Mouse (Mus musculus) neural tube, embryonic 11.5 days (tissue): ENCODE results near the gene Pde4d. TPM values are rescaled to one million over a fixed set of nuclear protein-coding genes. Genes with fewer than 3 reads are reported as not detected.

Experiments used
- ATAC-seq: fragments of 200-750 bp; cut with Nextera tagmentation; 2 replicates; pipeline ENCODE4 v1.8.0; 2017; ENCODE audit warnings: moderate number of reproducible peaks, mild to moderate bottlenecking, moderate TSS enrichment, moderate library complexity; ENCODE audit not compliant: insufficient read depth, low FRiP score, low TSS enrichment
- DNase-seq: peaks from one replicate; pipeline ENCODE4 v3.0.0-alpha.2; 2015; ENCODE audit warnings: low spot score
- H3K27ac ChIP-seq: fragments of 300-500 bp; sonication (generic); 2 replicates; pipeline ENCODE4 v1.5.1; 2014; ENCODE audit warnings: low read depth, mild to moderate bottlenecking, low read length
- H3K27me3 ChIP-seq: fragments of 300-500 bp; sonication (generic); 2 replicates; pipeline ENCODE4 v1.6.1; 2014; ENCODE audit warnings: mild to moderate bottlenecking, low read length, mixed read lengths; ENCODE audit not compliant: control insufficient read depth, insufficient read depth
- H3K36me3 ChIP-seq: fragments of 300-500 bp; sonication (generic); 2 replicates; pipeline ENCODE4 v1.6.1; 2014; ENCODE audit warnings: mild to moderate bottlenecking, low read length, moderate library complexity, mixed read lengths; ENCODE audit not compliant: control insufficient read depth, insufficient read depth
- H3K4me1 ChIP-seq: fragments of 300-500 bp; sonication (generic); 2 replicates; pipeline ENCODE4 v1.6.1; 2014; ENCODE audit warnings: low read length, mixed read lengths; ENCODE audit not compliant: control insufficient read depth, insufficient read depth
- H3K4me2 ChIP-seq: fragments of 300-500 bp; sonication (generic); 2 replicates; pipeline ENCODE4 v1.6.1; 2014; ENCODE audit warnings: low read depth, mild to moderate bottlenecking, moderate library complexity
- H3K4me3 ChIP-seq: fragments of 300-500 bp; sonication (generic); 2 replicates; pipeline ENCODE4 v1.5.1; 2014; ENCODE audit warnings: low read depth, low read length
- H3K9ac ChIP-seq: fragments of 300-500 bp; sonication (generic); 2 replicates; pipeline ENCODE4 v1.6.1; 2014; ENCODE audit warnings: mild to moderate bottlenecking, low read length
- H3K9me3 ChIP-seq: fragments of 300-500 bp; sonication (generic); 2 replicates; pipeline ENCODE4 v1.6.1; 2016; ENCODE audit warnings: low read length; ENCODE audit not compliant: control insufficient read depth
- WGBS: fragments of 180-500 bp; shearing (Covaris S2); extraction: QIAGEN DNeasy Blood & Tissue Kit; methylation state at CpG from one replicate; pipeline ENCODE4 v1.1.7; 2014; 5-methylcytosine and 5-hydroxymethylcytosine counted together
- polyA plus RNA-seq: library from polyadenylated mRNA; unstranded; fragments of >200 nt; fragmentation: Nextera tagmentation; extraction: Ambion mirVana; gene quantifications from 2 replicates; pipeline ENCODE4 v1.2.1, GENCODE M21; 2014

The Pde4d gene
- polyA plus RNA-seq, 1 experiment from 2014 or later: 11.1 TPM

DNA sequence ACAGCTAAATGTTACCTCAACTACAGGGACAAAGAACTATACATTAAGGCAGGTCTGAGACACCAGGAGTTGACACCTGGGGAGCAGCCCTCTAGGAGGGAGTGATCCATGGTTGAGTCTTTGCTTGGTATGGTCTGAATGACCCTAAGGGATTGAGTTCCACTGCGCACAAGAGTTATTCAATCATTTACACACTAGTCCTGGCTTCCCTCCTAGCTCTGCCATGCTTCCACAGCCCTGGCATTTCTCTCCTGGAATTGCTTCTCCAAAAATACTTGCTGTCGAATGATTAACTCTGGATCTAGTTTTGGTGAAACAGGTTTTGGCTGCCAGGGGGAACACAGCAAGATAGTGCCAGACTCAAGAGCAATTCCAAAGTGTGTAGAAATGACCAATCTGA is 178.8 kb downstream of the Pde4d start:
- Histone ChIP-seq H3K9me3 (no peaks in the 10 kb centered on the region), H3K4me1 (no peaks in the 10 kb centered on the region), H3K9ac (no peak overlapping the region), H3K4me2 (no peak overlapping the region), H3K27ac (no peak overlapping the region), H3K27me3 (no peaks in the 10 kb centered on the region), H3K4me3 (no peak overlapping the region), H3K36me3 (no peaks in the 10 kb centered on the region)
- WGBS: 95% methylated on average over 2 of the region's 2 CpGs
- DNase-seq (no peak), ATAC-seq (no peak)

DNA sequence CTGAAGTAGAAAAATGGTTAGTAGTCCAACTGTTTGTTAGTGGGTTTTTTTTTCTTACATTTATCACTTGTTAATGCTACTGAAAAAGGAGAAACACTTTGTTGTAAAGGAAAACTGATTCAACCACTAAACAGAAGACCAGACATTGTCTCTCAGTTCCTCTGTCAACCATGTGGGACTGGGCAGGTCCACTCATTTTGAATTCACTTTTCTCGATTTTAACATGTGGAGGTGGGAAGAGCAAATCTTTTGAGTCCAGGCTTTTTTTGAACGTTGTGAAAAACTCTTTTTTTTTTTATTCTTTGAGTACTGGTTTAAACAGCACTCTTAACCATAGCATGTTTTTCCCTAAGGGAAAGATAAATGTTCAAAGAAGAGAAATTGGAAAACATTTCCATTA is 180.8 kb downstream of the Pde4d start:
- Histone ChIP-seq H3K4me3 (no peak overlapping the region), H3K27ac (no peak overlapping the region), H3K4me2 (no peak overlapping the region), H3K4me1 (no peaks in the 10 kb centered on the region), H3K9me3 (no peaks in the 10 kb centered on the region), H3K9ac (no peak overlapping the region), H3K36me3 (no peaks in the 10 kb centered on the region), H3K27me3 (no peaks in the 10 kb centered on the region)
- ATAC-seq: no peak
- DNase-seq: no peak
- WGBS: 79% methylated on average over 2 of the region's 2 CpGs

GRCm38 (mm10) chr13:108631222-108631621 is 181.5 kb downstream of the Pde4d start:
- H3K4me2 ChIP-seq: no peak overlapping the region
- 74% methylated on average over 3 of the region's 3 CpGs for WGBS
- DNase-seq (no peak), ATAC-seq (no peak)
- H3K9ac ChIP-seq: no peak overlapping the region
- H3K4me1 ChIP-seq: no peaks in the 10 kb centered on the region
- no peak overlapping the region for H3K4me3 ChIP-seq
- H3K36me3 ChIP-seq: no peaks in the 10 kb centered on the region
- H3K27ac ChIP-seq: no peak overlapping the region
- no peaks in the 10 kb centered on the region for H3K27me3 ChIP-seq
- H3K9me3 ChIP-seq: no peaks in the 10 kb centered on the region

DNA sequence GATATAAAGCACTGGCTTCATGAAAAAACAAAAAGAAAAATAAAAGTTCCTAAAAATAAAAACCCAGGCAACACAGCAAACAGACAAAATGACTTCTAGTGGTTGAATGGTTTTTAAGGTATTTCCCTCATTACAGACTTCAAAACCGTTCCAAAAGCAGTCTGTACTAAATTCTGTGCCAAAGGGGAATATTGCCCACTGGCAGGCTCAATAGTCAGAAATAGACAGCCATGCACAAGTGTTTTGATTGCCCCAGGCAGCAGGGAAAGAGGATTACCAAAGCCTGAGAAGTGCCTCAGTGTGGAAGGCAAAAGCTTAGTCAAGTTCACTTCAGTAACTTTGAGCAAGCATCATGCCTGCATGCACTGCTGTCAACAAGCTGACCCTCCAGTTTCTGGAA is 186.8 kb downstream of the Pde4d start:
- Histone ChIP-seq H3K4me3 (no peak overlapping the region), H3K27me3 (no peaks in the 10 kb centered on the region), H3K4me2 (no peak overlapping the region), H3K36me3 (no peaks in the 10 kb centered on the region), H3K9ac (no peak overlapping the region), H3K27ac (no peak overlapping the region), H3K9me3 (no peaks in the 10 kb centered on the region), H3K4me1 (no peaks in the 10 kb centered on the region)
- ATAC-seq (no peak), DNase-seq (no peak)
- 77% methylated on average over 1 of the region's 1 CpGs for WGBS

GRCm38 (mm10) chr13:108642259-108642658 is 192.5 kb downstream of the Pde4d start:
- 81% methylated on average over 5 of the region's 5 CpGs for WGBS
- no peak overlapping the region for H3K27ac ChIP-seq
- no peak overlapping the region for H3K4me3 ChIP-seq
- no peaks in the 10 kb centered on the region for H3K27me3 ChIP-seq
- no peak for ATAC-seq
- no peaks in the 10 kb centered on the region for H3K36me3 ChIP-seq
- no peak for DNase-seq
- H3K9me3 ChIP-seq: no peaks in the 10 kb centered on the region
- H3K9ac ChIP-seq: no peak overlapping the region
- no peak overlapping the region for H3K4me2 ChIP-seq
- no peaks in the 10 kb centered on the region for H3K4me1 ChIP-seq

DNA sequence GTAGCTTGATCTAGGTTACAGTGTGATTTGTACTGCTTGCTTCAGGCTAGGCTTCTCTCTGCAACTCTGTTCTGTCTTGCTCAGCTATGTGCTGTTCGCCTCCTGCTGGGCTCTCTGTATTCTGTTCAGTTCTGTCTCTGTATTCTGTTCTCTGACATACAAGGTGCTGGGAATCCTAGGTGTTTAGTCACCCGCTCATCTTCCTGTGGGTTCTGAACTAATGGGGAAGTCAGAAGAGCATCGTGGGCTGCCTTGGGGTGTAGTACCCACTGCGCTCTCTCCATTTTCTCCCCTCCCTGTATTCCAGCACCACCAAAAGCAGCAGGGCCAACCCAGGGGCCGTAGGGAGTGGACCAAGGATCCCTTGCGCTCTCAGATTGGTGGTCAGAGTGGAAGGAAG is 197.1 kb downstream of the Pde4d start:
- Histone ChIP-seq H3K36me3 (no peaks in the 10 kb centered on the region), H3K9ac (no peak overlapping the region), H3K4me1 (no peaks in the 10 kb centered on the region), H3K27ac (no peak overlapping the region), H3K27me3 (no peaks in the 10 kb centered on the region), H3K4me3 (no peak overlapping the region), H3K9me3 (no peaks in the 10 kb centered on the region), H3K4me2 (no peak overlapping the region)
- ATAC-seq: no peak
- WGBS: 84% methylated on average over 6 of the region's 6 CpGs
- DNase-seq: no peak

DNA sequence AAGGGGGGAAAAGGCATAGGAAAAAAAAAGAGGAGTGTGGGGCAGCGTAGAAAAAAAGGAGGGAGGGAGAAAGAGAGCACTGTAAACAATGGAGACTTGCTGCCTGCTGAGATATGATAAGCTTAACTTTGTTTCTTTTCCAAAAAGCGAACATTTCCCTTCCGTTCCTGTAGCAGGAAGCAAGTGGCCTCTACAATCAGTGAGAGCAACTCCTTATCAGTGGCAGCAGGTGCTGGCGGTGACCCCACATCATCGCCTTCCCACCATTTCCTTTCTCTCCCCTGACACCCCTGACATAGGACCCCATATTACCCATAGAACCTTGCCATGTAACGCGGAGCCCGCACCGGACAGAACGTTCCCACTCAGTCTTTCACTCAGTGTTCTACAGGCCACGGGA is 197.5 kb downstream of the Pde4d start:
- no peak for ATAC-seq
- Histone ChIP-seq H3K4me3 (no peak overlapping the region), H3K36me3 (no peaks in the 10 kb centered on the region), H3K4me2 (no peak overlapping the region), H3K4me1 (no peaks in the 10 kb centered on the region), H3K9ac (no peak overlapping the region), H3K27ac (no peak overlapping the region), H3K9me3 (no peaks in the 10 kb centered on the region), H3K27me3 (no peaks in the 10 kb centered on the region)
- DNase-seq: no peak
- WGBS: 87% methylated on average over 11 of the region's 11 CpGs

DNA sequence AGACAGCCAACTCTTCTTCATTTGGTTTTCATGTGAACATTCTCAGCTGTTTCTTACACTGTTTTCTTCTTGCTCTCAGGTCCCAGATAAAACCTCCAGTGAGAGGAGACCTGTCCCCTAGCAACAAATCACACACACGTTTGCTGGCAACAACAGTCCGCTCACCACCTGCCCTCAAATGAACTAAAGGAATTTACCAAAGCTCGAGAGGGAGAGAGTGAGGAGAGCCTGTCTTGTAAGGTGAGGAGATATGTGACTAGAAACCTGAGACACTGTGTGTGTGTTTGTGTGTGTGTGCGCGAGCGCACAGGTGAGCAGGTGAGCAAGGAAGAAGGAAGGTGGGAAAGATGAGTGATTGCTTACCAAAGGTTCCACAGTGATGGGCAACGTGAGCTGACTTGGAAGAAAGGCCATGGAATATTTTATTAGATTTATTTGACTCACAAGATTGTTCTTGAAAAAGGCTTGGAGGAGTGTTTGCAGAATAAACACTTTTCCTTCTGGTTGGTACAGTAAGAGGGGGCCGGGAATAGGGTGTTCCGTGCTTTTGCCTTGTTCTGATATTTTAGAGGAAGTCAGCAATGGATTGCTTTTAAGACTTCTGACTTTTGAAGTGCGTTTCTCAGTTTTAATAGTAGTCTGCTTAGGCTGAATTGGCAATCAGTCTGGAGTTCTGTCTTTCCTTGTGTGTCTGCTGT is 204.4 kb downstream of the Pde4d start:
- Histone ChIP-seq H3K4me2 (no peak overlapping the region), H3K36me3 (no peaks in the 10 kb centered on the region), H3K4me3 (no peak overlapping the region), H3K27me3 (no peaks in the 10 kb centered on the region), H3K27ac (no peak overlapping the region), H3K9me3 (no peaks in the 10 kb centered on the region), H3K4me1 (no peaks in the 10 kb centered on the region), H3K9ac (no peak overlapping the region)
- ATAC-seq: no peak
- WGBS: 85% methylated on average over 10 of the region's 10 CpGs
- no peak for DNase-seq

- DNase-seq: no peak
- no peak for ATAC-seq
- Histone ChIP-seq H3K27me3 (no peaks in the 10 kb centered on the region), H3K27ac (no peak overlapping the region), H3K4me2 (no peak overlapping the region), H3K36me3 (no peaks in the 10 kb centered on the region), H3K4me1 (no peaks in the 10 kb centered on the region), H3K9me3 (no peaks in the 10 kb centered on the region), H3K4me3 (no peak overlapping the region), H3K9ac (no peak overlapping the region)
Measured at GRCm38 (mm10) chr13:108666579-108666978, 216.8 kb downstream of the Pde4d start.
